Mouse (Mus musculus) forebrain, embryonic 12.5 days (tissue): ENCODE results near the gene Prkce. TPM values are rescaled to one million over a fixed set of nuclear protein-coding genes. Genes with fewer than 3 reads are reported as not detected.

Experiments
- ATAC-seq: fragments of 200-750 bp; cut with Nextera tagmentation; 2 replicates; pipeline ENCODE4 v1.8.0; 2017; ENCODE audit warnings: moderate TSS enrichment; ENCODE audit not compliant: low FRiP score
- H3K27ac ChIP-seq: fragments of 300-500 bp; sonication (generic); 2 replicates; pipeline ENCODE4 v1.5.1; 2016; ENCODE audit warnings: mild to moderate bottlenecking
- H3K27me3 ChIP-seq: fragments of 300-500 bp; sonication (generic); 2 replicates; pipeline ENCODE4 v1.6.1; 2016; ENCODE audit warnings: mild to moderate bottlenecking
- H3K36me3 ChIP-seq: fragments of 300-500 bp; sonication (generic); replicated peaks from 2 replicates; pipeline ENCODE4 v1.6.1; 2016; ENCODE audit warnings: mild to moderate bottlenecking
- H3K4me1 ChIP-seq: fragments of 300-500 bp; sonication (generic); 2 replicates; pipeline ENCODE4 v1.6.1; 2016
- H3K4me2 ChIP-seq: fragments of 300-500 bp; sonication (generic); 2 replicates; pipeline ENCODE4 v1.6.1; 2016; ENCODE audit warnings: mild to moderate bottlenecking, moderate library complexity
- H3K4me3 ChIP-seq: fragments of 300-500 bp; sonication (generic); replicated peaks from 2 replicates; pipeline ENCODE4 v1.5.1; 2016; ENCODE audit warnings: mild to moderate bottlenecking
- H3K9ac ChIP-seq: fragments of 300-500 bp; sonication (generic); 2 replicates; pipeline ENCODE4 v1.6.1; 2016; ENCODE audit warnings: mild to moderate bottlenecking
- H3K9me3 ChIP-seq: fragments of 300-500 bp; sonication (generic); 2 replicates; pipeline ENCODE4 v1.6.1; 2016
- WGBS: fragments of 180-500 bp; shearing (Covaris S2); methylation state at CpG from one replicate; pipeline ENCODE4 v1.1.7; 2016; 5-methylcytosine and 5-hydroxymethylcytosine counted together
- polyA plus RNA-seq: library from polyadenylated mRNA; unstranded; fragments of >200 nt; fragmentation: Nextera tagmentation; extraction: Ambion mirVana; gene quantifications from 2 replicates; pipeline ENCODE4 v1.2.1, GENCODE M21; 2016

The Prkce gene
- polyA plus RNA-seq, 1 experiment from 2014 or later = 6.0 TPM

- Histone ChIP-seq H3K4me1 (no peaks in the 10 kb centered on the region), H3K27ac (no peak overlapping the region), H3K4me2 (no peak overlapping the region), H3K9me3 (no peaks in the 10 kb centered on the region), H3K36me3 (no peaks in the 10 kb centered on the region), H3K4me3 (no peak overlapping the region), H3K9ac (no peak overlapping the region), H3K27me3 (no peaks in the 10 kb centered on the region)
- 91% methylated on average over 10 of the region's 10 CpGs for WGBS
- ATAC-seq = no peak
Observed at GRCm38 (mm10) chr17:86489827-86490226, 322.2 kb downstream of the Prkce start.

- Histone ChIP-seq H3K36me3 (no peaks in the 10 kb centered on the region), H3K4me3 (no peak overlapping the region), H3K27me3 (no peaks in the 10 kb centered on the region), H3K9ac (no peak overlapping the region), H3K4me2 (no peak overlapping the region), H3K27ac (no peak overlapping the region), H3K4me1 (no peaks in the 10 kb centered on the region), H3K9me3 (no peaks in the 10 kb centered on the region)
- no peak for ATAC-seq
- WGBS = 89% methylated on average over 7 of the region's 7 CpGs
Observed at GRCm38 (mm10) chr17:86492376-86492775, 324.8 kb downstream of the Prkce start.

GRCm38 (mm10) chr17:86493891-86494420, 326.4 kb downstream of the Prkce start:
- Histone ChIP-seq H3K9me3 (no peaks in the 10 kb centered on the region), H3K4me1 (no peaks in the 10 kb centered on the region), H3K4me3 (no peak overlapping the region), H3K4me2 (no peak overlapping the region), H3K27ac (no peak overlapping the region), H3K27me3 (no peaks in the 10 kb centered on the region), H3K36me3 (no peaks in the 10 kb centered on the region), H3K9ac (no peak overlapping the region)
- no peak for ATAC-seq
- 84% methylated on average over 8 of the region's 8 CpGs for WGBS

GRCm38 (mm10) chr17:86494494-86494893, 326.9 kb downstream of the Prkce start:
- Histone ChIP-seq H3K9ac (no peak overlapping the region), H3K27me3 (no peaks in the 10 kb centered on the region), H3K27ac (no peak overlapping the region), H3K9me3 (no peaks in the 10 kb centered on the region), H3K36me3 (no peaks in the 10 kb centered on the region), H3K4me3 (no peak overlapping the region), H3K4me2 (no peak overlapping the region), H3K4me1 (no peaks in the 10 kb centered on the region)
- ATAC-seq = no peak
- WGBS = 86% methylated on average over 6 of the region's 6 CpGs

- H3K4me3 ChIP-seq = no peak overlapping the region
- no peak overlapping the region for H3K4me2 ChIP-seq
- no peak overlapping the region for H3K9ac ChIP-seq
- no peaks in the 10 kb centered on the region for H3K4me1 ChIP-seq
- H3K27me3 ChIP-seq = no peaks in the 10 kb centered on the region
- WGBS = 77% methylated on average over 6 of the region's 6 CpGs
- H3K9me3 ChIP-seq = no peaks in the 10 kb centered on the region
- H3K27ac ChIP-seq = no peak overlapping the region
- H3K36me3 ChIP-seq = no peaks in the 10 kb centered on the region
- ATAC-seq = no peak
Observed at GRCm38 (mm10) chr17:86494895-86495294, 327.3 kb downstream of the Prkce start.

GRCm38 (mm10) chr17:86496123-86496771, 328.7 kb downstream of the Prkce start:
- Histone ChIP-seq H3K4me1 (no peaks in the 10 kb centered on the region), H3K36me3 (no peaks in the 10 kb centered on the region), H3K9me3 (no peaks in the 10 kb centered on the region), H3K27ac (no peak overlapping the region), H3K27me3 (no peaks in the 10 kb centered on the region), H3K4me2 (no peak overlapping the region), H3K4me3 (no peak overlapping the region), H3K9ac (no peak overlapping the region)
- 90% methylated on average over 9 of the region's 9 CpGs for WGBS
- no peak for ATAC-seq

- H3K27ac ChIP-seq = no peak overlapping the region
- no peaks in the 10 kb centered on the region for H3K9me3 ChIP-seq
- no peak overlapping the region for H3K4me3 ChIP-seq
- no peaks in the 10 kb centered on the region for H3K27me3 ChIP-seq
- no peak overlapping the region for H3K9ac ChIP-seq
- ATAC-seq = no peak
- no peaks in the 10 kb centered on the region for H3K4me1 ChIP-seq
- H3K4me2 ChIP-seq = no peak overlapping the region
- no peaks in the 10 kb centered on the region for H3K36me3 ChIP-seq
- 84% methylated on average over 4 of the region's 4 CpGs for WGBS
Observed at GRCm38 (mm10) chr17:86497302-86497701, 329.7 kb downstream of the Prkce start.

- H3K27me3 ChIP-seq = no peaks in the 10 kb centered on the region
- H3K4me1 ChIP-seq = no peaks in the 10 kb centered on the region
- H3K9me3 ChIP-seq = no peaks in the 10 kb centered on the region
- no peak for ATAC-seq
- no peak overlapping the region for H3K4me2 ChIP-seq
- WGBS = 74% methylated on average over 15 of the region's 15 CpGs
- no peak overlapping the region for H3K4me3 ChIP-seq
- no peak overlapping the region for H3K9ac ChIP-seq
- no peaks in the 10 kb centered on the region for H3K36me3 ChIP-seq
- H3K27ac ChIP-seq = no peak overlapping the region
Observed at GRCm38 (mm10) chr17:86499359-86500045, 331.9 kb downstream of the Prkce start.

- WGBS = 91% methylated on average over 4 of the region's 4 CpGs
- Histone ChIP-seq H3K27me3 (no peaks in the 10 kb centered on the region), H3K4me3 (no peak overlapping the region), H3K9me3 (no peaks in the 10 kb centered on the region), H3K4me2 (no peak overlapping the region), H3K9ac (no peak overlapping the region), H3K36me3 (no peaks in the 10 kb centered on the region), H3K27ac (no peak overlapping the region), H3K4me1 (no peaks in the 10 kb centered on the region)
- ATAC-seq = no peak
Observed at GRCm38 (mm10) chr17:86501393-86501792, 333.8 kb downstream of the Prkce start.

GRCm38 (mm10) chr17:86503208-86503897, 335.8 kb downstream of the Prkce start:
- no peak overlapping the region for H3K27ac ChIP-seq
- H3K9ac ChIP-seq = no peak overlapping the region
- 93% methylated on average over 9 of the region's 9 CpGs for WGBS
- no peaks in the 10 kb centered on the region for H3K9me3 ChIP-seq
- ATAC-seq = no peak
- no peaks in the 10 kb centered on the region for H3K36me3 ChIP-seq
- no peaks in the 10 kb centered on the region; the same call in 1 of the 2 replicates for H3K4me1 ChIP-seq
- H3K27me3 ChIP-seq = no peaks in the 10 kb centered on the region
- H3K4me3 ChIP-seq = no peak overlapping the region
- no peak overlapping the region for H3K4me2 ChIP-seq

GRCm38 (mm10) chr17:86505183-86505631, 337.6 kb downstream of the Prkce start, which contains the start of gene Gm10309:
Gene Gm10309, minus strand, starts transcription at chr17:86505232.
- no peak within 1 kb of the TSS for H3K4me3 ChIP-seq
- no peaks in the 10 kb centered on the region for H3K27me3 ChIP-seq
- H3K4me1 ChIP-seq = no peaks in the 10 kb centered on the region; the same call in 1 of the 2 replicates
- no peak within 1 kb of the TSS for H3K9ac ChIP-seq
- no peak within 1 kb of the TSS for H3K27ac ChIP-seq
- no peaks in the 10 kb centered on the region for H3K9me3 ChIP-seq
- no peak for ATAC-seq
- H3K36me3 ChIP-seq = no peaks in the 10 kb centered on the region
- 93% methylated on average over 8 of the region's 8 CpGs for WGBS
- H3K4me2 ChIP-seq = no peak within 1 kb of the TSS

- Histone ChIP-seq H3K27ac (0 out of 2 replicates have a peak overlapping the region, but pooled peaks have one; percentile 25), H3K4me1 (no peaks in the 10 kb centered on the region; the same call in 1 of the 2 replicates), H3K9ac (no peak overlapping the region), H3K4me3 (no peak overlapping the region), H3K36me3 (no peaks in the 10 kb centered on the region), H3K4me2 (no peak overlapping the region), H3K9me3 (no peaks in the 10 kb centered on the region), H3K27me3 (no peaks in the 10 kb centered on the region)
- no peak for ATAC-seq
- 81% methylated on average over 5 of the region's 5 CpGs for WGBS
Observed at GRCm38 (mm10) chr17:86506881-86507280, 339.3 kb downstream of the Prkce start.
